Mouse (Mus musculus) neural tube, embryonic 11.5 days (tissue): ENCODE data around the gene Vwa5b2. TPM values are rescaled to one million over a fixed set of nuclear protein-coding genes. Genes with fewer than 3 reads are reported as not detected.

Experiments used
- ATAC-seq: fragments of 200-750 bp; cut with Nextera tagmentation; 2 replicates; pipeline ENCODE4 v1.8.0; 2017; ENCODE audit warnings: moderate number of reproducible peaks, mild to moderate bottlenecking, moderate TSS enrichment, moderate library complexity; ENCODE audit not compliant: insufficient read depth, low FRiP score, low TSS enrichment
- DNase-seq: peaks from one replicate; pipeline ENCODE4 v3.0.0-alpha.2; 2015; ENCODE audit warnings: low spot score
- H3K27ac ChIP-seq: fragments of 300-500 bp; sonication (generic); 2 replicates; pipeline ENCODE4 v1.5.1; 2014; ENCODE audit warnings: low read depth, mild to moderate bottlenecking, low read length
- H3K27me3 ChIP-seq: fragments of 300-500 bp; sonication (generic); 2 replicates; pipeline ENCODE4 v1.6.1; 2014; ENCODE audit warnings: mild to moderate bottlenecking, low read length, mixed read lengths; ENCODE audit not compliant: control insufficient read depth, insufficient read depth
- H3K36me3 ChIP-seq: fragments of 300-500 bp; sonication (generic); 2 replicates; pipeline ENCODE4 v1.6.1; 2014; ENCODE audit warnings: mild to moderate bottlenecking, low read length, moderate library complexity, mixed read lengths; ENCODE audit not compliant: control insufficient read depth, insufficient read depth
- H3K4me1 ChIP-seq: fragments of 300-500 bp; sonication (generic); 2 replicates; pipeline ENCODE4 v1.6.1; 2014; ENCODE audit warnings: low read length, mixed read lengths; ENCODE audit not compliant: control insufficient read depth, insufficient read depth
- H3K4me2 ChIP-seq: fragments of 300-500 bp; sonication (generic); 2 replicates; pipeline ENCODE4 v1.6.1; 2014; ENCODE audit warnings: low read depth, mild to moderate bottlenecking, moderate library complexity
- H3K4me3 ChIP-seq: fragments of 300-500 bp; sonication (generic); 2 replicates; pipeline ENCODE4 v1.5.1; 2014; ENCODE audit warnings: low read depth, low read length
- H3K9ac ChIP-seq: fragments of 300-500 bp; sonication (generic); 2 replicates; pipeline ENCODE4 v1.6.1; 2014; ENCODE audit warnings: mild to moderate bottlenecking, low read length
- H3K9me3 ChIP-seq: fragments of 300-500 bp; sonication (generic); 2 replicates; pipeline ENCODE4 v1.6.1; 2016; ENCODE audit warnings: low read length; ENCODE audit not compliant: control insufficient read depth
- WGBS: fragments of 180-500 bp; shearing (Covaris S2); extraction: QIAGEN DNeasy Blood & Tissue Kit; methylation state at CpG from one replicate; pipeline ENCODE4 v1.1.7; 2014; 5-methylcytosine and 5-hydroxymethylcytosine counted together
- polyA plus RNA-seq: library from polyadenylated mRNA; unstranded; fragments of >200 nt; fragmentation: Nextera tagmentation; extraction: Ambion mirVana; gene quantifications from 2 replicates; pipeline ENCODE4 v1.2.1, GENCODE M21; 2014

Vwa5b2 gene
- polyA plus RNA-seq, 1 experiment from 2014 or later = 4.3 TPM

DNA sequence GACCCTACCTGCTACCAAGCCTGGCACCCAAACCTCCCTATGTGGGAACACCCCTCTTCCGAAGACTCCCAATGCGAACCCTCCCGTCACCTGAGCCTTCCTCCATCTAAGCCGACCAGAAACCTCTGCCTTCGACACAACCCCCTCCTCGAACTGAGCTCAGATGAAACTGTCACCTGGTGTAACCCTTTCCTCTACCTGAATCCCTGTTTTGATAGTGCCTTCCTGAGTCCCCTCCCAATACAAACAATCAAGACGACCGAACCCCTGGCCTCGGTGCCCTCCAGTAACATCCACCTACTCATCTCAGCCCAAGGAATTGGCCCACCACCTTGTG, 31.1 kb downstream of the Vwa5b2 start:
- peaks cover 11% of the 10 kb centered on the region for H3K4me1 ChIP-seq
- H3K27me3 ChIP-seq = no peaks in the 10 kb centered on the region
- DNase-seq (peak; percentile 47), ATAC-seq (peak; percentile 4; the same call in 1 of the 2 replicates)
- no peaks in the 10 kb centered on the region for H3K36me3 ChIP-seq
- WGBS = under 1% methylated on average over 9 of the region's 9 CpGs
- peak overlapping the region; percentile 70 for H3K9ac ChIP-seq
- peak overlapping the region; percentile 99 for H3K4me2 ChIP-seq
- H3K27ac ChIP-seq = peak overlapping the region; percentile 87
- peak overlapping the region; percentile 77 for H3K4me3 ChIP-seq
- H3K9me3 ChIP-seq = no peaks in the 10 kb centered on the region

DNA sequence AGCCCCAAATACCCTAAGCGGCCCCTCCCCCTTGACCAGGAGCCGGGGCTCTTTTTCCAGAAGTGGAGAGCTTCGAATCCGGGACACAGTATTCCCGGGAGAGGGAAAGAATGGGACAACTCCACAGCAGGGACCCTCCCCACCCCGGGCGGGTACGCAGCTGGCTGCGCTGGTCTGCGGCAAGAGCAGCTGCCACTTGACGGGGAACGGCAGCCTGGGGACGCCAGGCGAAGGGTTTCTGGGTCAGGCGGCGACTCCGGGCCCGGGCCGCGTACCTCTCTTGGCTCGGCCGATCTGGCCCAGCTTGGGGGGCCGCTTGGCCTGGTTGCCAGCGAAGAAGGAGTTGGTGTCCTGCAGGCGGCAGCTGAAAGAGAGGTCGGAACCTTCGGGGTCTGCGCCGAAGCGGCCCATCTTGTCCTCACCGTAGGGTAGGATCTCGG, 31.5 kb downstream of the Vwa5b2 start:
- H3K9ac ChIP-seq = peak overlapping the region; percentile 70
- DNase-seq = peak; percentile 67
- peak; percentile 33; the same call in 1 of the 2 replicates for ATAC-seq
- peak overlapping the region; percentile 77 for H3K4me3 ChIP-seq
- H3K27me3 ChIP-seq = no peaks in the 10 kb centered on the region
- H3K36me3 ChIP-seq = no peaks in the 10 kb centered on the region
- no peaks in the 10 kb centered on the region for H3K9me3 ChIP-seq
- WGBS = under 1% methylated on average over 32 of the region's 32 CpGs
- H3K4me2 ChIP-seq = peak overlapping the region; percentile 99
- peaks cover 11% of the 10 kb centered on the region for H3K4me1 ChIP-seq
- H3K27ac ChIP-seq = peak overlapping the region; percentile 87

DNA sequence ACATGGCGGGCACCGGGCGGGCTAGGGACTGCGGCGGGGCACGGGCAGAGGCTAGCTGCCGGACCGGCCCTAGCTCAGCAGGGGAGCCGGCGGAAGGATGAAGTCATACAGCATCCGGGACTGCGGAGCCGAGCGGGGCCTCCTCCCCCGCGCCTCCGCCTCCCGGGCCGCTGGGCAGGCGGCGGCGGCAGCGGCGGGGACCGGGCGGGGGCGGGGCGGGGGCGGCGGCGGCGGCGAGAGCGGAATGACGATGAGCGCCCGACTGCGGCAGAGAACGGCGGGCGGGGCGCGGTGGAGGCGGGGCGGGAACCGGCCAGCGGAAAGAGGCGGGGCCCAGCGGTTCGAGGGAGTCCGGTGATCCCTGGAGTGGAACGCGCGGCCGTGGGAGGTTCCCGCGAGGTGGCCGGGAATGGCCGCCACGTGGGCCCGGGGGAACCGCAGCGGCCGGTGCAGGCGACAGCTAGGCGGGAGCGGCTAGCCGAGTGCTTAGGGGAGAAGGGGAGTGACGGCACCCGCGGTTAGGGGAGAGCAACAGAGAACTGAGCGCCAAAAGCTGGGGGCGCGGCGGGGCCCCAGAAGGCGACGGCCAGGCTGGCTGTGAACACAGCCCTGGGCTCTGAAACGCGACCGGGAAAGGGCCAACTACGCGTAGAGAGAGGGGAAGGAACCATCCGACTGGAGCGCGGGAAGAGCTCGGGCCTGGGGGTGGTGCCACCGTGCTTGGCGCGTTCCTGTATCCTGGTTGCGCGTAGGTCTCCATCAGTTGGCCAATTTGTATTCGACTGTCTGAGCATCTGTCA, 32.1 kb downstream of the Vwa5b2 start, which contains the start of gene Camk2n2:
Gene Camk2n2, minus strand, starts transcription at position 97 of the 800 bp plus-strand sequence.
- Histone ChIP-seq H3K9ac (peak within 1 kb of the TSS; percentile 70), H3K36me3 (no peaks in the 10 kb centered on the region), H3K27ac (peak within 1 kb of the TSS; percentile 87), H3K27me3 (no peaks in the 10 kb centered on the region), H3K9me3 (no peaks in the 10 kb centered on the region), H3K4me1 (peaks cover 11% of the 10 kb centered on the region), H3K4me2 (peak within 1 kb of the TSS; percentile 99), H3K4me3 (peak within 1 kb of the TSS; percentile 77)
- DNase-seq (peak; percentile 66), ATAC-seq (peak; percentile 54)
- under 1% methylated on average over 77 of the region's 92 CpGs for WGBS

DNA sequence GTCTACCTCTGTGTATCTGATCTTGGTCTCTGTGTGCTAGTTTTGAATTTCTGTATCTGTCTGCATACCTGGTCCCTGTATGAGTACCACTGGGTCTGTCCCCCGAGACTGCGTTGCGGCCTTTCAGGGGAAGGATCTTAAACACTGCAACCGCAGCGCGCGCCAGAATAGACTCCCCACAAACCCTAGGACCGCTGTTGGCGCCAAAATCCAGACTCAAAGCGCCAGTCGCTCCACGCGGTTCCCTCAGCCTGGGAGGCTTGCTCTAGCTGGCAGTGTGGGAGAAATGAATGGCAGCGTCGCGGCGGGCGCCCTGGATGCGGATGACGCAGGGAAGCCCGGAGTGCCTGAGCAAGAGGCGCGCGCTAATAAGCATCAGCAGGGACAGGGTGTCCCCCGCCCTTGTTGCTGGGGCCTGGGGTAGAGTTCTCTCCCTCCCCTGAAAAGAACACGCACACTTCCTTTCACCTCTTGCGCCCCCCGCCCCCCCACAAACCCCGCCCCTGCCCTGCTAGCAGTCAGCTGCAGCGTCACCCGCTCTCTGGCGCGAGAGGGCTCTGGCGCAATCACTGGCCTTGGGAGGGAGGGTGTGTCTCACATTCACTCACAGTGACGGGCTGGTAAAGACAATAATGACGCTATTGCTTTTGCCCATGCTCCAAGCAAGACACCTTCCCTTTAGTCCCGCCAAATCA, 32.9 kb downstream of the Vwa5b2 start:
- no peaks in the 10 kb centered on the region for H3K36me3 ChIP-seq
- peak overlapping the region; percentile 77 for H3K4me3 ChIP-seq
- under 1% methylated on average over 36 of the region's 37 CpGs for WGBS
- peak overlapping the region; percentile 99 for H3K4me2 ChIP-seq
- H3K9me3 ChIP-seq = no peaks in the 10 kb centered on the region
- peak overlapping the region; percentile 70 for H3K9ac ChIP-seq
- peak overlapping the region; percentile 87 for H3K27ac ChIP-seq
- ATAC-seq = peak; percentile 33
- no peaks in the 10 kb centered on the region for H3K27me3 ChIP-seq
- H3K4me1 ChIP-seq = peaks cover 11% of the 10 kb centered on the region
- DNase-seq = peak; percentile 74

DNA sequence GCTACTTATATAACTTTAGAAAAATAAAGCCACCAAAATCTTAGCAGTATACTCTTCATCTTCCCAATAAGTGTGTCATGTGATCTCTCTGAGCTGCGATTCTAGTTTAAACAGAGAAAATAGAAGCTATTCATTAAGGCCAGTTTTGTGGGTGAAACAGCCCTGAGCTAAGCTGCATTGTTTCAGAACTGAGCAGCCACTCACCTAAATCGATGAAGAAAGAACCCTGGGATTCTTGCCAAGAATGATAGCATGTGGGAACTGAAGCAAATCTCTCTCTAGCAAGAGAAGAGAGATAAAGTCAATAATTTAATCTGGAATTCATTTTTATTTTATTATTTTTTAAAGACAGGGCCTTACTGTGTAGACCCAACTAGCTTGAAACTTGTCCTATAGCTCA, 33.9 kb downstream of the Vwa5b2 start:
- H3K4me2 ChIP-seq = no peak overlapping the region
- no peak for ATAC-seq
- H3K4me3 ChIP-seq = no peak overlapping the region
- no peak overlapping the region for H3K27ac ChIP-seq
- no peaks in the 10 kb centered on the region for H3K36me3 ChIP-seq
- WGBS = 70% methylated on average over 2 of the region's 2 CpGs
- H3K27me3 ChIP-seq = no peaks in the 10 kb centered on the region
- H3K9ac ChIP-seq = no peak overlapping the region
- no peaks in the 10 kb centered on the region for H3K9me3 ChIP-seq
- peaks cover 11% of the 10 kb centered on the region for H3K4me1 ChIP-seq
- DNase-seq = no peak

DNA sequence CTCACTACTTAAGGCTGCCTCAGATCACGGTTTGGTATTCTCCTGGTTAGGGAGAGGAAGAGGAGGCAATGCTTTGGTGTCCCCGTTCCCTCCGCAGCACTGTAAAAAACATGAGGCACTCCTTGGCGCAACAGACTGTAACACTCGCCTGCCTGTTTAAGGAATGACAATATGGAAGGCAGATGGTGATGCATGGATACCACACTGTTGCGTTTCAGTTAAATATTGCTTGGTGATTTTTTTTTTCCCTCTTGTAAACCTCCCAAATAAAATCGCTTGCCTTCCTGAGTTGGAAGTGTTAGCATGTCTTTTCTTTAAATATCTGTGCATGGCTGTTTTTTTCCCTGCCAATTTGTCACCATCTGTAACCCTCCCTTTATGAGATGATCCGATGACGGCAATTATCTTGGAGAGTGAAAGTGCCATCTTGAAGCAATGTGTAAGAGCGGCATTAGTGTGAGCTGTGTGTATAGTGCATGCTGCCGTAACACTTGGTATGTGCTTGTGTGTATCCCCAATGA, 39.7 kb downstream of the Vwa5b2 start:
- Histone ChIP-seq H3K27me3 (no peaks in the 10 kb centered on the region), H3K27ac (no peak overlapping the region), H3K4me2 (peak overlapping the region; percentile 90), H3K4me1 (no peaks in the 10 kb centered on the region), H3K4me3 (no peak overlapping the region), H3K9ac (no peak overlapping the region), H3K36me3 (no peaks in the 10 kb centered on the region), H3K9me3 (no peaks in the 10 kb centered on the region)
- DNase-seq (no peak), ATAC-seq (no peak)
- WGBS = 53% methylated on average over 11 of the region's 11 CpGs

DNA sequence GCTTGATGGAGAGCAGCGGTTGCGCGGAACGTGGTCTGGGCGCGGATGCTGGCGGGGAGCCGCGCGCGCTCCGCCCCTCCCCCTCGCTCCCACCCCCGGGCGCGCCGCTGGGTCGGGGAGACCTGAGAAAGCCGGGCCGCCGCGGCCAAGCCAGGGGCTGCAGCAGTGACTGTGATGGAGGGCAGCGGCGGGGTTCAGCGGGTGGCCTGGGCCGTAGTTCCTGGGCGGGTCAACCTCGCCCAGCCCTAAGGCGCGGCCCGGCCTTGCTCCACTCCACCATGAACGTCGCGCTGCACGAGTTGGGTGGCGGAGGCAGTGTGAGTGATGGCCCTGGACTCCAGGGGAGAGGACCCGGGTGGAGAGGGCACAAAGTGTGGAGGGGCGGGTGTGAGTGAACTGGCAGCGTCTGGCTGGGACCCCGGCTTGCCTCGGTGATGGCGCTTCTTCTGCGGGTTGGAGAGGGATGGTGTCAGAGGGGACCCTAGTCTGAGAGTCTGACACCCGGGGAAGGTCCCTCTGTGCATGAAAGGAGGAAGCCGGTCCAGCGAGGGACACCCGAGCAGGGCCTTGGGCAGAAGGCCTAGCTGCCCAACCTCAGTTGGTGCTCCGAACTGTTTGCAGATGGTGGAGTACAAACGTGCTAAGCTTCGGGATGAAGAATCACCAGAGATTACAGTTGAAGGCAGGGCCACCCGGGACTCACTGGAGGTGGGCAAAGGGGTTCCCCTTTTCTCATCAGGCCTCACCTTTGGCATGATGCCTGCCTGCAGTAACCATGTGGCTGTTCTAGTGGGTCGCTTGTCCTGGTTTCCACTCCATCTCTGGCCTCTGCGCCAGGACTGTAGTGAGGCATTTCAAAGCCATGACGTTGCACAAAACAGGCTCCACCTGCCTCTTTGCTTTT, 40.7 kb downstream of the Vwa5b2 start, which contains the start of gene Ece2:
Gene Ece2, plus strand, starts transcription at position 98 of the 904 bp plus-strand sequence.
- Histone ChIP-seq H3K4me3 (peak within 1 kb of the TSS; percentile 52), H3K4me2 (peak within 1 kb of the TSS; percentile 90), H3K27me3 (no peaks in the 10 kb centered on the region), H3K4me1 (no peaks in the 10 kb centered on the region), H3K9me3 (no peaks in the 10 kb centered on the region), H3K36me3 (no peaks in the 10 kb centered on the region), H3K9ac (peak within 1 kb of the TSS; percentile 76), H3K27ac (no peak within 1 kb of the TSS)
- DNase-seq (peak; percentile 43), ATAC-seq (peak; percentile 60)
- WGBS = 8% methylated on average over 50 of the region's 54 CpGs

DNA sequence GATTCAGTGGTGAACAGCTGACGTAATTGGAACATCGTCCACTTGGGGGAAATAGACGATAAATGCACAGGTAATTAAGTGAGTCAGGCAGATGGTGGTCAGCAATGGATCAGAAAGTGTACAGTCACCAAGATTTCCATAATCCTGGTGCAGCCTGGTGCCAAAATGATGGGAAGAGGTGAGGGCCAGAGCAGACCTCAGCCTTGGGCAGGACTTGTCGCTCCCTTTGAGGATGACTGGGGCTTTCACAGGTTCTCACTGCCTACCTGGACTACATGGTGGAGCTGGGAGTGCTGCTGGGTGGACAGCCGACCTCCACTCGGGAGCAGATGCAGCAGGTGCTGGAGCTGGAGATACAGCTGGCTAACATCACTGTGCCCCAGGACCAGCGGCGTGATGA, 48.1 kb downstream of the Vwa5b2 start:
- H3K4me3 ChIP-seq = no peak overlapping the region
- H3K9ac ChIP-seq = no peak overlapping the region
- no peaks in the 10 kb centered on the region for H3K27me3 ChIP-seq
- H3K4me1 ChIP-seq = no peaks in the 10 kb centered on the region
- WGBS = 85% methylated on average over 8 of the region's 8 CpGs
- no peak for DNase-seq
- H3K27ac ChIP-seq = no peak overlapping the region
- no peaks in the 10 kb centered on the region for H3K36me3 ChIP-seq
- no peaks in the 10 kb centered on the region for H3K9me3 ChIP-seq
- no peak overlapping the region for H3K4me2 ChIP-seq
- no peak for ATAC-seq
